Mouse (Mus musculus): ENCODE results near the gene Slc29a3. TPM values are rescaled to one million over a fixed set of nuclear protein-coding genes. Genes with fewer than 3 reads are reported as not detected.
"Not testable (repeated sequence)": the region's sequence is repeated elsewhere in the genome, so short reads cannot be mapped to it uniquely, and the experiment has no call there.

Gene Slc29a3
- total RNA-seq, 2 experiments from 2014 or later, result 25.5 to 81.6 TPM

GRCm38 (mm10) chr10:60731742-60732141 is 20.9 kb downstream of the Slc29a3 start:
- no peak for ATAC-seq (ENCODE audit: poor library complexity, severe bottlenecking)

GRCm38 (mm10) chr10:60727301-60727700 is 25.3 kb downstream of the Slc29a3 start:
- ATAC-seq (ENCODE audit: poor library complexity, severe bottlenecking), result no peak

- no peak for ATAC-seq (ENCODE audit: poor library complexity, severe bottlenecking)
Measured at GRCm38 (mm10) chr10:60726896-60727295, 25.7 kb downstream of the Slc29a3 start.

GRCm38 (mm10) chr10:60724496-60724895 is 28.1 kb downstream of the Slc29a3 start:
- no peak for ATAC-seq (ENCODE audit: poor library complexity, severe bottlenecking)

- ATAC-seq (ENCODE audit: poor library complexity, severe bottlenecking), result no peak
Measured at GRCm38 (mm10) chr10:60723345-60723744, 29.2 kb downstream of the Slc29a3 start.

- no peak for ATAC-seq (ENCODE audit: poor library complexity, severe bottlenecking)
Measured at GRCm38 (mm10) chr10:60721640-60722039, 31.0 kb downstream of the Slc29a3 start.

GRCm38 (mm10) chr10:60720461-60720860 is 32.1 kb downstream of the Slc29a3 start:
- no peak for ATAC-seq (ENCODE audit: poor library complexity, severe bottlenecking)

- no peak for ATAC-seq (ENCODE audit: poor library complexity, severe bottlenecking)
Measured at GRCm38 (mm10) chr10:60718491-60718890, 34.1 kb downstream of the Slc29a3 start.

GRCm38 (mm10) chr10:60716449-60716848 is 36.1 kb downstream of the Slc29a3 start:
- no peak for ATAC-seq (ENCODE audit: poor library complexity, severe bottlenecking)

GRCm38 (mm10) chr10:60712299-60712698 is 40.3 kb downstream of the Slc29a3 start:
- not testable (repeated sequence) for ATAC-seq (ENCODE audit: poor library complexity, severe bottlenecking)

GRCm38 (mm10) chr10:60708837-60709236 is 43.8 kb downstream of the Slc29a3 start:
- ATAC-seq (ENCODE audit: poor library complexity, severe bottlenecking), result no peak

GRCm38 (mm10) chr10:60706268-60706667 is 46.3 kb downstream of the Slc29a3 start:
- peak; percentile 93 for ATAC-seq (ENCODE audit: poor library complexity, severe bottlenecking)

GRCm38 (mm10) chr10:60705134-60705533 is 47.5 kb downstream of the Slc29a3 start:
- ATAC-seq (ENCODE audit: poor library complexity, severe bottlenecking), result peak; percentile 49

GRCm38 (mm10) chr10:60697775-60698174 is 54.8 kb downstream of the Slc29a3 start:
- no peak for ATAC-seq (ENCODE audit: poor library complexity, severe bottlenecking)

- ATAC-seq (ENCODE audit: poor library complexity, severe bottlenecking), result peak; percentile 94
Measured at GRCm38 (mm10) chr10:60696975-60697374, 55.6 kb downstream of the Slc29a3 start.

GRCm38 (mm10) chr10:60696390-60696789 is 56.2 kb downstream of the Slc29a3 start, which contains the start of gene Cdh23:
TSS of gene Cdh23 (minus strand) at chr10:60696490.
- no peak for ATAC-seq (ENCODE audit: poor library complexity, severe bottlenecking)

- ATAC-seq (ENCODE audit: poor library complexity, severe bottlenecking), result no peak
Measured at GRCm38 (mm10) chr10:60691671-60692390, 60.8 kb downstream of the Slc29a3 start.

GRCm38 (mm10) chr10:60690960-60691359 is 61.6 kb downstream of the Slc29a3 start:
- ATAC-seq (ENCODE audit: poor library complexity, severe bottlenecking), result peak; percentile 66

- no peak for ATAC-seq (ENCODE audit: poor library complexity, severe bottlenecking)
Measured at GRCm38 (mm10) chr10:60689396-60689795, 63.2 kb downstream of the Slc29a3 start.

GRCm38 (mm10) chr10:60687011-60687776 is 65.4 kb downstream of the Slc29a3 start:
- peak; percentile 25; the same call in 1 of the 2 replicates for ATAC-seq (ENCODE audit: poor library complexity, severe bottlenecking)

- no peak for ATAC-seq (ENCODE audit: poor library complexity, severe bottlenecking)
Measured at GRCm38 (mm10) chr10:60686641-60686975, 66.0 kb downstream of the Slc29a3 start.
